Mouse (Mus musculus) liver, embryonic 14.5 days (tissue): ENCODE measurements around the gene Rtkn2.

ENCODE experiments used
- CTCF ChIP-seq: IDR thresholded peaks from 2 replicates; pipeline ENCODE4 v1.5.1; 2016; ENCODE audit warnings: antibody characterized with exemption, low read depth, control low read depth
- EP300 ChIP-seq: IDR thresholded peaks from 2 replicates; pipeline ENCODE4 v1.6.1; 2016; ENCODE audit warnings: antibody characterized with exemption, low read depth

GRCm38 (mm10) chr10:67977271-67977670 is 2.1 kb upstream of the Rtkn2 start:
- TF ChIP-seq CTCF (no peak), EP300 (no peak)
